Mouse (Mus musculus) 3T3-L1 (cell line): ENCODE results near the gene Tfap2a.

ENCODE experiments used
- DNase-seq: peaks from one replicate; pipeline ENCODE4 v3.0.0-alpha.2; 2015; ENCODE audit warnings: low read depth, low spot score

Gene Tfap2a

GRCm38 (mm10) chr13:40738196-40738880 lies at the start of gene Tfap2a:
Gene Tfap2a, minus strand, starts transcription at chr13:40738376.
- DNase-seq, result no peak

- DNase-seq, result peak; percentile 63
Observed at GRCm38 (mm10) chr13:40784202-40784771, 46.1 kb upstream of the Tfap2a start.

- DNase-seq, result peak; percentile 73
Observed at GRCm38 (mm10) chr13:40757995-40758394, 19.8 kb upstream of the Tfap2a start.

- DNase-seq, result no peak
Observed at GRCm38 (mm10) chr13:40756356-40756755, 18.2 kb upstream of the Tfap2a start.

- DNase-seq, result no peak
Observed at GRCm38 (mm10) chr13:40754091-40754490, 15.9 kb upstream of the Tfap2a start.

GRCm38 (mm10) chr13:40751889-40752288 lies 13.7 kb upstream of the Tfap2a start:
- DNase-seq, result no peak

GRCm38 (mm10) chr13:40749603-40749905 lies 11.4 kb upstream of the Tfap2a start:
- no peak for DNase-seq

- peak; percentile 84 for DNase-seq
Observed at GRCm38 (mm10) chr13:40748785-40749602, 10.8 kb upstream of the Tfap2a start.

GRCm38 (mm10) chr13:40744111-40744805 lies 6.1 kb upstream of the Tfap2a start:
- no peak for DNase-seq

GRCm38 (mm10) chr13:40743221-40743620 lies 5.0 kb upstream of the Tfap2a start:
- no peak for DNase-seq

- DNase-seq, result no peak
Observed at GRCm38 (mm10) chr13:40741841-40742550, 3.8 kb upstream of the Tfap2a start.

- DNase-seq, result no peak
Observed at GRCm38 (mm10) chr13:40741436-40741835, 3.3 kb upstream of the Tfap2a start.

- no peak for DNase-seq
Observed at GRCm38 (mm10) chr13:40740727-40741360, 2.7 kb upstream of the Tfap2a start.

- no peak for DNase-seq
Observed at GRCm38 (mm10) chr13:40739901-40740300, 1.7 kb upstream of the Tfap2a start.

GRCm38 (mm10) chr13:40739121-40739650 lies 1.0 kb upstream of the Tfap2a start:
- no peak for DNase-seq

GRCm38 (mm10) chr13:40737761-40738160 lies 415 bp downstream of the Tfap2a start:
- no peak for DNase-seq

- DNase-seq, result no peak
Observed at GRCm38 (mm10) chr13:40737099-40737498, 1.1 kb downstream of the Tfap2a start.

GRCm38 (mm10) chr13:40736107-40736780 lies 1.9 kb downstream of the Tfap2a start:
- DNase-seq, result no peak

GRCm38 (mm10) chr13:40735416-40736106 lies 2.6 kb downstream of the Tfap2a start:
- no peak for DNase-seq
